Mouse (Mus musculus) hindbrain, embryonic 14.5 days (tissue): ENCODE measurements around the gene Slc25a29. TPM values are rescaled to one million over a fixed set of nuclear protein-coding genes. Genes with fewer than 3 reads are reported as not detected.
"Not testable (repeated sequence)": the region's sequence is repeated elsewhere in the genome, so short reads cannot be mapped to it uniquely, and the experiment has no call there.

Experiments used
- ATAC-seq: fragments of 200-750 bp; cut with Nextera tagmentation; 2 replicates; pipeline ENCODE4 v1.8.0; 2017; ENCODE audit warnings: moderate number of reproducible peaks, mild to moderate bottlenecking, moderate TSS enrichment, moderate library complexity; ENCODE audit not compliant: low FRiP score
- DNase-seq: peaks from one replicate; pipeline ENCODE4 v3.0.0-alpha.2; 2015; ENCODE audit warnings: low spot score
- H3K27ac ChIP-seq: fragments of 300-500 bp; sonication (generic); 2 replicates; pipeline ENCODE4 v1.5.1; 2014; ENCODE audit warnings: mild to moderate bottlenecking, moderate library complexity
- H3K27me3 ChIP-seq: fragments of 300-500 bp; sonication (generic); 2 replicates; pipeline ENCODE4 v1.6.1; 2014; ENCODE audit warnings: mild to moderate bottlenecking, low read length, mixed read lengths; ENCODE audit not compliant: control insufficient read depth, insufficient read depth
- H3K36me3 ChIP-seq: fragments of 300-500 bp; sonication (generic); replicated peaks from 2 replicates; pipeline ENCODE4 v1.6.1; 2014; ENCODE audit not compliant: control insufficient read depth, insufficient read depth
- H3K4me1 ChIP-seq: fragments of 300-500 bp; sonication (generic); replicated peaks from 2 replicates; pipeline ENCODE4 v1.6.1; 2014; ENCODE audit warnings: antibody characterized with exemption, low read length, mixed read lengths; ENCODE audit not compliant: control insufficient read depth, insufficient read depth
- H3K4me2 ChIP-seq: fragments of 300-500 bp; sonication (generic); replicated peaks from 2 replicates; pipeline ENCODE4 v1.6.1; 2014; ENCODE audit warnings: mild to moderate bottlenecking, moderate library complexity
- H3K4me3 ChIP-seq: fragments of 300-500 bp; sonication (generic); replicated peaks from 2 replicates; pipeline ENCODE4 v1.5.1; 2014; ENCODE audit warnings: mild to moderate bottlenecking, low read length
- H3K9ac ChIP-seq: fragments of 300-500 bp; sonication (generic); 2 replicates; pipeline ENCODE4 v1.6.1; 2014
- H3K9me3 ChIP-seq: fragments of 300-500 bp; sonication (generic); 2 replicates; pipeline ENCODE4 v1.6.1; 2016; ENCODE audit warnings: low read length; ENCODE audit not compliant: control insufficient read depth
- WGBS: fragments of 180-500 bp; shearing (Covaris S2); extraction: QIAGEN DNeasy Blood & Tissue Kit; methylation state at CpG from one replicate; pipeline ENCODE4 v1.1.7; 2014; 5-methylcytosine and 5-hydroxymethylcytosine counted together
- polyA plus RNA-seq: library from polyadenylated mRNA; unstranded; fragments of >200 nt; fragmentation: Nextera tagmentation; extraction: Ambion mirVana; gene quantifications from 2 replicates; pipeline ENCODE4 v1.2.1, GENCODE M21; 2014

Slc25a29 gene
- polyA plus RNA-seq, 1 experiment from 2014 or later = 19.7 TPM

DNA sequence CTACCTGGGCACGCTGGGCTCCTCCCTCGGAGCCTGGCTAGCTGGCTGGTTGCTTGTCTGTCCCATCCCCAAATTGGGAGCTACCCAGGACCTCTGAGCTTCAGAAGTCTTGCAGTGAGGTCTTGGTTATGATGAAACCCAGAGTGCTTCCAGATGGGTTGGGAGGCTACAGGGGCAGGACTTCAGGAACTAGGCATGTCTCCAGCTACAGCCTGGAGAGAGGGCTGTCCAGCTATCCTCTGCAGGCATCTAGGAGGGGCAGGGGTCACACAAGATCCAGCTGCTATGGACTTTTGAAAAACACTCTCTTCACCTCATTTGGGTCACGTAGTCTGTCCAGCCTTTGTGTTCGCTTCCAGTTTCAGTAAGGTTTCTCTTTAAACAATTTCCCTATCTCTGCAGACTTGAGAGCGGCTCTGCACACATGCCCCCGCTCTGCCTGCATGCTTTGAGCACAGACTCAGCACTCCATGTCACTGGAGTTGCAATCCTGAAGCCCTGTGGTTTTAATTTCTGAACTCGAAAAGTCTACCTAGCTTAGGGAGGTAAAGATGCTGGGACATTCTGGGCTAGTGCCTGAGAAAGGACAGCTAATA lies 22.0 kb upstream of the Slc25a29 start:
- H3K9ac ChIP-seq = no peak overlapping the region
- no peak overlapping the region for H3K4me2 ChIP-seq
- ATAC-seq (no peak), DNase-seq (no peak)
- H3K36me3 ChIP-seq = peaks cover 32% of the 10 kb centered on the region
- no peak overlapping the region for H3K4me3 ChIP-seq
- H3K27ac ChIP-seq = no peak overlapping the region
- 88% methylated on average over 7 of the region's 7 CpGs for WGBS
- no peaks in the 10 kb centered on the region for H3K4me1 ChIP-seq
- no peaks in the 10 kb centered on the region for H3K27me3 ChIP-seq
- no peaks in the 10 kb centered on the region for H3K9me3 ChIP-seq

DNA sequence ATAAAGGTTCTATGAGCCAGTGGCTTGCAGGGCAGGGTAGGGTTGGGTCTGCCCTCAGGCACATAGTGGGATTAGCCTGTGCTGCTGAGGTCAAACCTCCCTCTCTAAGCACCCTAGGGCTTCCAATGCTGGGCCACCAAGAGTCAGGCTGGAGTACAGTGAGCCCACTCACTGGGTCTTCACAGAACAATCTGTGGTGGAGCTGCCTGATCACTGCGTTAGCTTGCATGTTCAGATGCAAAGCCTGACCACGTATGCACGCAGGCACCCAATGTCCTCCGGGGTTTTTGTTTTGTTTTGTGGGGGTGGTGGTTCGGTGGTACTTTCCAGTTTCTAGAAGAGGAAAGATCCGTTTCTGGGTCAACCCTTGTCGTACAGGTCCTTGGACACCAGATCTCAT lies 21.4 kb upstream of the Slc25a29 start:
- Histone ChIP-seq H3K9me3 (no peaks in the 10 kb centered on the region), H3K9ac (no peak overlapping the region), H3K4me3 (no peak overlapping the region), H3K36me3 (peaks cover 26% of the 10 kb centered on the region), H3K27me3 (no peaks in the 10 kb centered on the region), H3K27ac (no peak overlapping the region), H3K4me1 (no peaks in the 10 kb centered on the region), H3K4me2 (no peak overlapping the region)
- no peak for ATAC-seq
- WGBS = 91% methylated on average over 7 of the region's 7 CpGs
- no peak for DNase-seq

DNA sequence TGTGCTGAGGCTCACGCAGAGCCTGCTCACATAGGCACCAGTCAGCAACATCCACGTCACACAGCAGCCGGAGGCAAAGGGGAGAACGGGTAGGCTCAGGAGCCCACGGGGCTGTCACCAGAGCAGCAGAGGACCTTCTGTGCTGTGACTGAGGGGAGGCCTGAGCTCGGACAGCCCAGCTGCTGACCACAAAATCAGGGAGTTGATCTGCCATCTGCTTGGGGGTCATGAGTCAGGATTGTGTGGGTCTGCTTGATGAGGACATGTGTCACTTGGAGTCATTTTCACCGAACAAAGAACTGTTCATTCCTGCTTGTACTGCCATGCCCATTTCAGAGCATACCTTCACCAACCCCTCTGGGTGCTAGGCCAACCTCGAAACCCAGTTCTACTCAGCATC lies 20.5 kb upstream of the Slc25a29 start:
- no peak overlapping the region for H3K9ac ChIP-seq
- H3K9me3 ChIP-seq = no peaks in the 10 kb centered on the region
- no peak overlapping the region for H3K4me2 ChIP-seq
- WGBS = 91% methylated on average over 8 of the region's 8 CpGs
- DNase-seq (no peak), ATAC-seq (no peak)
- no peaks in the 10 kb centered on the region for H3K27me3 ChIP-seq
- no peak overlapping the region for H3K4me3 ChIP-seq
- H3K36me3 ChIP-seq = peaks cover 19% of the 10 kb centered on the region
- no peaks in the 10 kb centered on the region for H3K4me1 ChIP-seq
- H3K27ac ChIP-seq = no peak overlapping the region

DNA sequence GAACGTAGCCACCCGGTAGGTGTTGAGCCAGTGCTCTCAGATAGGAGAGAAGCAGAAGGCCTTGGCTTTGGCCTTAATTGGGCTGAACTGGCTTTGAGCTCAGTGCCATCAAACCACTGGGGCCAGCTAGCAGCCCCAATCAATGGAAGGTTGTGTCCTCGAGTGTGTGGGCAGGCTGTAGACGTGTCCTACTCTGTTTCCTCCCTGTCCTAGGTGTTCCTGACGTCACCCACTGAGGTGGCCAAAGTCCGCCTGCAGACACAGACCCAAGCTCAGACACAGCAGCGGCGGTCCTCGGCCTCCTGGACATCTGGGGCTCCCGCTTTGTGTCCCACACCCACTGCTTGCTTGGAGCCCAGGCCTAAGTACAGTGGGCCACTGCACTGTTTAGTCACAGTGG lies 19.4 kb upstream of the Slc25a29 start:
- Histone ChIP-seq H3K9ac (no peak overlapping the region), H3K36me3 (peaks cover 8% of the 10 kb centered on the region), H3K9me3 (no peaks in the 10 kb centered on the region), H3K4me3 (no peak overlapping the region), H3K27ac (no peak overlapping the region), H3K27me3 (no peaks in the 10 kb centered on the region), H3K4me1 (peaks cover 8% of the 10 kb centered on the region; the same call in 1 of the 2 replicates), H3K4me2 (no peak overlapping the region)
- 92% methylated on average over 10 of the region's 10 CpGs for WGBS
- ATAC-seq = no peak
- no peak for DNase-seq

DNA sequence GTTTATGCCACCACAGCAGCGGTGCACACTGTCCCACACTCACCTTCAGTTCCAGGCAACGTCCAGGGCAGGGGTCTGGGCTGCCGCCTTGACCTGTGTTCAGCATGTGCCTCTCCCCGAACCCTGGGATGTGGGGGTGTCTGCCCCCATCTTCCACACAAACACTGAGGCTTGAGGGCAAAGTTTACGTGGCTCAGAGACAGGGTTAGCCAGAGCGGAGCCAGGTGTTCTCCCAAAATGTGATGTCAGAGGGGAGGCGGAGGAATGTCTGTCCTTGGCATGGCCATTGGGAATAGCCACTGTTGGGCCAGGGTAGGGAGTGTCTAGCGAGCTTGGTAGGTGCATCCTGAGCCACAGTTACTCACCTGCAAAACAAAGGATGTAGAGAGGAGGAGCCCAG lies 17.1 kb upstream of the Slc25a29 start:
- Histone ChIP-seq H3K27me3 (no peaks in the 10 kb centered on the region), H3K9ac (no peak overlapping the region), H3K4me2 (no peak overlapping the region), H3K36me3 (no peaks in the 10 kb centered on the region), H3K27ac (no peak overlapping the region), H3K4me1 (peaks cover 12% of the 10 kb centered on the region; the same call in 1 of the 2 replicates), H3K9me3 (no peaks in the 10 kb centered on the region), H3K4me3 (no peak overlapping the region)
- WGBS = 91% methylated on average over 8 of the region's 8 CpGs
- DNase-seq (no peak), ATAC-seq (no peak)

DNA sequence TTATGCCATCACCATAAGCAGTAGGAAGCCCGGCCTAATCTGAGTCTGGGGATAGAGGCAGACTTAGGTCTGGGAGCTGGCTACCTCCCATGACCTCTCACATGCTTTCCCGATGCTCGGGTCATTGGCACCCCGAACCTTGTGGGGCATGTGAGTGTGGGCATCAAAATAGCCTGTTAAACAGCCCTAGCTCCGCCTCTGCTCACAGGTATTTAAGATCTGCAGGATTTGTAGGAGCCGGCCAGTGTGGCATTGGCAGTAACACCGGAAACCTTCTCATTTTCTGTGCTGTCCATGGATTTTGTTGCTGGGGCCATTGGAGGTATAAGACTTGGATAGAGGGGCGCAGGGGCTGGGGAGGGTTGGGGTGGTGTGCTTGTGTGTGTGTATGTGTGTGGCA lies 15.2 kb upstream of the Slc25a29 start:
- DNase-seq (no peak), ATAC-seq (no peak)
- 89% methylated on average over 8 of the region's 8 CpGs for WGBS

DNA sequence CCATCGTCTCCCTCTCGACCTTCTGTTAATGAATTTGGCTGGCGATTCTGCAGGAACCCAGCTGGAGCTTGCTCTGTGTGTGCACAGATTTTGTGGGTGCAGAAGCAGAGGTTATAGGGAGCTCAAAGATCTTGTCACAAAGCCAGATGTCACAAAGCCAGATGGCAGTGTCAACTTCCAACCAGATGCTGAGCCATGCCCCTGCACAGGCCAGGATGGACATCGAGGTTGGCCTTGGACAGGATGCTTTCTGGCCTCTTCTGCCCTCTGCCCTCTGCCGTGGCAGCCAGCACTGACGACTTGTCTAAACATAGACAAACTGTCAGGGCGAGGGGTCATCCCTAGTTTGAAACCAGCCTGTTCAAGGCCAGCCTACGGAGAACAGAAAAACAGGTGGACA lies 14.4 kb upstream of the Slc25a29 start:
- 53% methylated on average over 8 of the region's 8 CpGs for WGBS
- Histone ChIP-seq H3K27ac (no peak overlapping the region), H3K4me3 (no peak overlapping the region), H3K4me2 (no peak overlapping the region), H3K9me3 (no peaks in the 10 kb centered on the region), H3K9ac (no peak overlapping the region), H3K27me3 (no peaks in the 10 kb centered on the region), H3K4me1 (peaks cover 12% of the 10 kb centered on the region; the same call in 1 of the 2 replicates), H3K36me3 (peaks cover 5% of the 10 kb centered on the region; the same call in 1 of the 2 replicates)
- no peak for DNase-seq
- ATAC-seq = no peak

More for the DNA sequence above, 15.2 kb upstream of the Slc25a29 start:
- Histone ChIP-seq H3K27ac (no peak overlapping the region), H3K9ac (no peak overlapping the region), H3K4me2 (no peak overlapping the region), H3K36me3 (no peaks in the 10 kb centered on the region), H3K9me3 (no peaks in the 10 kb centered on the region), H3K4me1 (peaks cover 12% of the 10 kb centered on the region; the same call in 1 of the 2 replicates), H3K27me3 (no peaks in the 10 kb centered on the region), H3K4me3 (no peak overlapping the region)

DNA sequence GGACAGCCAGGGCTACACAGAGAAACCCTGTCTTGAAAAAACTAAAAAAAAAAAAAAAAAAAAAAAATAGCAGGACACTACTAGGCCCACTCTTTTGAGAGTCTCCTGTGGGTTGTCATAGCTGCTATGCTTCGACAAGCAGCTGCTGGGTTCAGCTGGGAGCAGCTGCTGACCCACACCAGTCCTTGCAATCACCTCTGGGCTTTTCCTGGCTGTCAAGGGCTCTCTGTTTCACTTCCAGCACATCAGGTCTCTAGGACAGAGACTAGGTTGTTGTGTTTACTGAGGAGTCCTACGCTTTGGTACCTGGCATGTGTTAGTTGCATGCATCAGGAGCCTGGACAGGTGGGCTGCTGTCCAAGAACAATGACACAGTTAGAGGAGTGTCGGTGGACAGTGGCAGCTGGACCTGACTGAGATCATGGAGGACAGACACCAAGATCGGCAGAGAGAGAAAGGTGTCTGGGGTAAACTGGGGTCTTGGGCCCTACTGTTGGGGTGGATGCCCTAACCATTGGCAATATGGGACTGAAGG lies 13.9 kb upstream of the Slc25a29 start:
- no peak for DNase-seq
- H3K4me2 ChIP-seq = no peak overlapping the region
- no peak overlapping the region; the same call in 1 of the 2 replicates for H3K27ac ChIP-seq
- no peaks in the 10 kb centered on the region for H3K27me3 ChIP-seq
- no peak overlapping the region for H3K9ac ChIP-seq
- peaks cover 12% of the 10 kb centered on the region; the same call in 1 of the 2 replicates for H3K4me1 ChIP-seq
- WGBS = 80% methylated on average over 4 of the region's 4 CpGs
- no peak overlapping the region for H3K4me3 ChIP-seq
- no peak for ATAC-seq
- peaks cover 10% of the 10 kb centered on the region for H3K36me3 ChIP-seq
- no peaks in the 10 kb centered on the region for H3K9me3 ChIP-seq

DNA sequence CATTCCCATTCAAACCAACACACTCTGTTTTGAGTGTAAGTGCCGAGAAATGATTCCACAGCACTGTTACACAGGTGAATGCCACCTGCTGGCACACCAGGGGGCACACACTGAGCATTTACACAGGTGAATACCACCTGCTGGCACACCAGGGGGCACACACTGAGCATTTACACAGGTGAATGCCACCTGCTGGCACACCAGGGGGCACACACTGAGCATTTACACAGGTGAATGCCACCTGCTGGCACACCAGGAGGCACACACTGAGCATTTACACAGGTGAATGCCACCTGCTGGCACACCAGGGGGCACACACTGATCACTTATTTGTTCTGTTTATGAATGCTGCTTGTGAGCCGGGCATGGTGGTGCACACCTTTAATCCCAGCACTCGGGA lies 12.3 kb upstream of the Slc25a29 start:
- not testable (repeated sequence) for ATAC-seq, H3K9ac ChIP-seq, H3K27me3 ChIP-seq, DNase-seq, H3K4me2 ChIP-seq, H3K4me3 ChIP-seq, H3K9me3 ChIP-seq, H3K27ac ChIP-seq
- 96% methylated on average over 3 of the region's 3 CpGs for WGBS
- Histone ChIP-seq H3K4me1 (peaks cover 12% of the 10 kb centered on the region; the same call in 1 of the 2 replicates), H3K36me3 (peaks cover 17% of the 10 kb centered on the region)
